Mouse (Mus musculus): Measurements from ENCODE around the gene Gys2.
A peak's percentile ranks its signal among the peaks of the same experiment; 100 is the strongest.
"Not testable (repeated sequence)": the region's sequence is repeated elsewhere in the genome, so short reads cannot be mapped to it uniquely, and the experiment has no call there.

Gys2 gene

GRCm38 (mm10) chr6:142472801-142473203 lies at the start of gene Gys2:
Gene Gys2 (minus strand): TSS chr6:142473109.
- no peak for DNase-seq

- DNase-seq, result no peak
Observed at GRCm38 (mm10) chr6:142521591-142522110, 48.7 kb upstream of the Gys2 start.

GRCm38 (mm10) chr6:142519110-142519509 lies 46.2 kb upstream of the Gys2 start:
- DNase-seq, result peak; percentile 78

DNA sequence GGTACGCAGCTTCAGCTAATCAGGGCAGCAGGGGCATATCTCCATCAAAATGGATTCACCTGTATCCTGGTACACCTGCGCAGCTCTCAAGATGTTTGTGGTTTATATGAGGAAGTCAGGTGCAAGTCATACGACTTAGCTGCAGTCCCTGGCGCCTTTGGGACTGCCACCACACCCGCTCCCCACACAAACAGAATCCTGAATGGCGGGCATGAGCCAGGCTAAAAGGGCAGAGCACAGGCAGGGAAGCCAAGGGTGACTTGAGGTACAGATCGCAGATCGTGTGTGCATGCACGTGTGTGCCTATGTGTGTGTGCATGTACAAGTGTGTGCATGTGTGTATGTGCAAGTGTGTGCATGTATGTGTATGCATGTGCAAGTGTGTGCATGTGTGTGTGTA lies 42.5 kb upstream of the Gys2 start:
- not testable (repeated sequence) for DNase-seq

DNA sequence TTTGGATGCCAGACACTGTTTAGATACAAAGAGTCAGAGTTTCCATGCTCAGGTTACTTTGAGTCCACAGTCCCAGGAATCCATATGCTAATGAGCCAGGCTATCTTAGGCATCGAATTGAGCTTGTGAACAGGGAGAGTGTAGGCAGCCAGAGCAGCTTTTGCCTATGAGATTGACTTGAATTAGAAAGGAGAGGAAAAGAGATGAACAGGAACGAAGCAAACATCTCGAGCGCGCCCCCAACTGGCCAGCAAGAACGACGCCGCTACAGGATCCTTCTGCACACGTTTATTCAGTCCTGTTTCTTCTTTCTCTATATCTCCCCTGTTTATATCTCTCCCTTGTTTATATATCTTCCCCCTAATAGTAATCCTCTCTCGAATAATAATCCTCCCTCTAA lies 42.0 kb upstream of the Gys2 start:
- peak; percentile 62 for DNase-seq

GRCm38 (mm10) chr6:142512902-142513301 lies 40.0 kb upstream of the Gys2 start:
- no peak for DNase-seq

DNA sequence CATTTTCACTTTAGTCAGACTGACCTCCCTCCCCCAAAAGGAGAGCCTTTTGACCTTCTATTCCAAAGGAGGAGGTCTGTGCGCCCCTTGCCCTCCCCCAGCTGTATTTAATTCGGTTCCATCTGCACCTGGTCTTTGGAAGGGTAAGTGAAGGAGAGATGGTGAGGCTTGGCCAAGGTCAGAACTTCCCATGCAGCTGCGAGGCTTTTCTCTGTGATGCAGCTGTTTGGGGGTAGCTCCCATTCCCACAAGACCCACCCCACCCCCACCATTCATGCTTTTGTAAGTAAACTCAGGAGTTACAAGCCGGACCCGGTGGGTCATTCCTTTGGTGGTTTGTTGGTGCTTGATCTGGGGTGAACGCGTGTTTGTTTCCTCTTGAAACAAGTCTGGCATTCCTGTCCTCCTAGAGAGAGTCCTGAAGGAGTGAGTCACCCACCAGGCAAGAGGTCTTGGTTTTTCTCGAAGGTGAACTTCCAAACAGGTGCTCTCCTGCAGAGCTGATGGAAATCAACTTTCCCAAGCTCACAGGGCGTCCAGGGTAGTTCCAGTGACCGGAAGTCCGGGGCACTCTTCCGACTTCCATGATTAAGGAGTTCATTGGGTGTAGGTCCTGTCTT lies 38.7 kb upstream of the Gys2 start:
- DNase-seq, result no peak

GRCm38 (mm10) chr6:142508663-142509062 lies 35.8 kb upstream of the Gys2 start:
- DNase-seq, result no peak

GRCm38 (mm10) chr6:142507785-142508162 lies 34.9 kb upstream of the Gys2 start, which contains the start of gene Ldhb:
Gene Ldhb (minus strand): TSS chr6:142507957.
- peak; percentile 93 for DNase-seq

DNA sequence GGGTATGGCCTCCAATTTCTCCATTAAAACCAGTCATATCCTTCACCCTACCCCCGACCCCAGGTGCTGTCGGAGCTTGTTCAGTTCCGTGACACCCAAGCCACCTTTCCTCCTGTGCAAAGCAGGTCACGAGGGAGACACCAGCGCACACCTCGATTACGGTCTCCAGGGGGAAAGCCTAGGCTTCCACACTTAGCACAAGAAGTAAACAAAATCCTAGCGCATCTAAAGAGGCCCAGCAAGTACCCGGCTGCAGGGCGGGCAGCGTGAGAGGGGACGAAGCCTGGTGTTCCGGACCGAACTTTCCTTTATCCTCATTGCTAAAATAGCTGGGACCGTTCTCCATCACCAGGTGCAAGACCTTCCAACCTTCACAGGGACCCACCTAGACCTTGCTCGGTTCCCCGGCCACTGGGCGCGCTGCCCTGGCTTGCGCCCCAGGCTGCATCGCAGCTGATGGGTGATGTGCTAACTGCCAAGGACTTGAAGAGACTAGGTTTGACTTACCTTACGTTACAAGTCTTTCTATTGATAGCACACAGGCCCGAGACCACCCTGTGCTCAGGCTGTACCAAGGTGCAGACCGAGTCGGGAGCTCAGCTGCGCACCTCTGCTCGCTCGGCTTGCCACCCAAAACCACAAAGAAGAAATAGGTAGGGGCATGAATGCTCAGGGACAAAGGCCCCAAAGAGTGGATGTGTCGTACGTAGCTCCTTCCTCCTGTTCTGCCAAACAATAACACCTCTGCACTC lies 34.3 kb upstream of the Gys2 start:
- DNase-seq, result no peak

DNA sequence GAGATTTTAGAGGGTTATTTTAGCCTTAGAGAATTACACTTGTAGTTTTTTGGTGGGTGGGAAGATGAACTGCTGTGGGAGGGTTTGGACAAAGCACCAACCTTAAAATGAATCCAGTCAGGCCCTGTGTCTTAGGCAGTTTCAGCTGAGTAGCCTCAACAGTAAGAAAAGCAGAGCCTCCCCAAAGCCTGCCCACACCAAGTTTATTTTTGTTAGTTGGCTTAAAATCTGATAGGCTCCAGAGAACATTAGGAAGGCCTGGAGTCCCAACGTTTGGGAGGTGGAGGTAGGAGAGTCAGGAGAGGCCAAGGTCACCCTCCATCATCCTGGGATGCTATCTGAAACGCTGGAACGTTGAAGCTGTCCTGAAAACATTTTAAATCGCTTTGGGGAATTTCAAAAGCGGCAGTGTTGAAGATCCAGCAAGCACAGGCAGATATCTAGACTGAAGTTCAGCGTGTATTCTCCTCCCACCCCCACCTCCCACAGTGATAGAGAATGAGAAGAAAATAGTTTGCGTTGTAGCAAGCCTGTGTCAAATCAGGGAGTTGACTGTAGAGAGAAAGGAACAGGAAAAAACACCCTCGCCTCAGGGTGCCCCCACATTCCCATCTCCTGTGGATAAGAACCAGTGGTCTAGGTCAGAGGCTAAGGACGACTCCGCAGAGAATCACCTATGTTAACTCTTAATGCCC lies 33.6 kb upstream of the Gys2 start:
- DNase-seq, result no peak

- DNase-seq, result no peak
Observed at GRCm38 (mm10) chr6:142503601-142504000, 30.7 kb upstream of the Gys2 start.

DNA sequence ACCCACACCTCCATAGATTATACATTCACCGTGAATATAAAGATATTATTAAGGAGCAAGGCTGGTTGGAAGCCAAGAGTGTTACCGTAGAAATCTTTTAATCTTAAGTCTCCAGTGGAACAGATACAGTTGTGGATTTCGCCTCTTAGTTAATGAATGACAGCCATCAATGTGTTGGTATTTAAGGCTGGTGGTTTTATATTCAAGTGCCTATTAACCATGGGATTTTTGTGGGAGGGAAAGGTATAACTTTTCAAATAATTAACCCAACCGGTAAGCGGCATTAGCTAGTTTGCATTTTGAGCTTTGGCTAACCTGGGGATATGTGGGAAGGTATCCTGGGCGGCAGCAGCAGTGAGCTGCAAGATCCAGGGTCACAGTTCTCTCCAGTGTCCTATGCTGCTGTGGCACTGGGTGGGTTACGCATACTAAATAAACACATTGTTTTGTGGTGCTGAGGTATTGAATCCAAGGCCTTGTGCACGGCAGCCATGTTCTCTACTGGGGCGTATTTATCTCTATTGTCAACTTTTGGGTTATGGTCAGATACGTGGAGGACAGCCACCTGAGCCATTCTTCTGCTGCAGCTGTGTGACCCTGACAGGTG lies 29.7 kb upstream of the Gys2 start:
- DNase-seq, result no peak

DNA sequence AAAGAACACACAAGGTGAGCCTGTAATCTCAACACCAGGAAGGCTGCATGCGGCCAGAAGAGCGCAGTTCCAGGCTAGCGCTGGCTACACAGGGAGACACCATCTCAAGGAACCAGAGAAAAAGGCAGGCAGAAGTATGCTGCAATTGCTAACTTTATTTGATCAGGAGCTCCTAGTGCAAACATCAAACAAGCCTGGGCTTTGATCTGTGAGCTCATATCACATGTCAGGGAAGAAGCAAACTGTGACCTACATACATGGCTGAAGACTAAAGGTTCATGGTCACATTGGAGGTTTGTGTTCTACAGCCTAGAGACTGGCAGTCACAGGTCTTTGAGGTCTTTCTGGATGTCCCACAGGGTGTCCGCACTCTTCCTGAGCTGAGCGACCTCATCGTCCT lies 17.2 kb upstream of the Gys2 start:
- DNase-seq, result not testable (repeated sequence)

- no peak for DNase-seq
Observed at GRCm38 (mm10) chr6:142487638-142488037, 14.7 kb upstream of the Gys2 start.

DNA sequence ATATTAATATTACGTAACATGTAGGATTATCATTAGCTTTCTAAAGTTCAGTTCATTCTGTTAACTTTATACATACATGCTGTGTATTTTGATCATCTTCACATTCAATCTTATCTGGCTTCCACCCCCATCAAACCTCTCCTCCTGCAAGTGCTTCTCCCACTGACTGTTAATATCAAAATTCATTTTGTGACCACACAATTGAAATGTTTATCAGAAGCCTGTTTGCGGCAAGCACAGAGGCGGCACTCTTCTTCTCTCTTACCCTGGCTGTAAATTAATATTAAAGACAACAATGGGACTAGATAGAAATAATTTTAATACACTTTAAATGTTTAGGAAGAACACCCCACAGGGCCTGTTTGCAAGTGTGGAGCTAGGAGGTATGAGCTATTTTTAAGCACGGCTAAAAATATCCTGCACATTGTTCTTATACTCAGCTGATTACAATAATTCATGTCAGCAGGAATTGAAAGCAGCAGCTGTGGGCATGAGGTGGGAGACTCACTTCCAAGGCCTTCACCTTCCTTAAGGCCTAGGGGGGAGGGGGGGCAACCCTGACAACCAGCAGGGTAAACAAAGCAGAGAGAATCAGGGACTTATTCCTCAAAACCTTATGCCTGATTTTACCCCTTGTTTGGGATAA lies 12.7 kb upstream of the Gys2 start:
- DNase-seq, result no peak

GRCm38 (mm10) chr6:142477239-142477638 lies 4.3 kb upstream of the Gys2 start:
- DNase-seq, result no peak

DNA sequence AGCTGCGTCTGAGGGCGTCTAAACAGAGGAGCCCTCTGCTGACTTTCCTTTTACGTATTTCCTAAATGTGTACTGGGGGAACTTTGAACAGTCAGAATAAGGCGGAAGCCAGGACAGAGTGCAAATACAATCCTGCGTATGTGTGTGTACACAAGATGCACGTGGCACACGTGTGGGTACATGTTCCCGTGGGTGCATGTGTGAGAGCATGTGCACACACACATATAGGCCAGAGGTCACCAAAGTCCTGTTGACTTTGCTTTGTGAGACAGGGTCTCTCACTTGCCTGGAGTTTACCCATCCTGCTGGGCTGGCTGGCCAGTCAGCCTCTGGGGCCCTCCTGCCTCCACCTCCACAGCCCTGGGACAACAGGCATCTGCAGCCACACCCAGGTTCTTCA lies 1.8 kb downstream of the Gys2 start:
- DNase-seq, result no peak

DNA sequence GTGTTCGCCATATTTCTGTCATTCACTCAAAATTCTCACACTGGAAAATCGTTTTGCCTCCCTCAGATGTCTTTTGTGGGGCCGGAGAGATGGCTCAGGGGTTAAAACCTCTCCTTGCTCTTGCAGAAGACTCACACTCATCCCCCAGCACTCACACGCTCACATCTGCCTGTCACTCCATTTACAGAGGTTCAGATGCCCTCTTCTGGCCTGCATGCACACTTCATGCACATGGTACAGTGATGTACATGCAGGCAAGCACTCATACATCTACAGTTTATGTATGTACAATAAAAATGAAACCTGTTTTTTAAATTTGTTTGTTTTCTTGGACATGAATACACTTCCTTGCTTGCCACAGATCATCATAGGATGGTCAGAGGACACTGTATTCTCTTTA lies 3.3 kb downstream of the Gys2 start:
- peak; percentile 68 for DNase-seq

- no peak for DNase-seq
Observed at GRCm38 (mm10) chr6:142462194-142462593, 10.7 kb downstream of the Gys2 start.

DNA sequence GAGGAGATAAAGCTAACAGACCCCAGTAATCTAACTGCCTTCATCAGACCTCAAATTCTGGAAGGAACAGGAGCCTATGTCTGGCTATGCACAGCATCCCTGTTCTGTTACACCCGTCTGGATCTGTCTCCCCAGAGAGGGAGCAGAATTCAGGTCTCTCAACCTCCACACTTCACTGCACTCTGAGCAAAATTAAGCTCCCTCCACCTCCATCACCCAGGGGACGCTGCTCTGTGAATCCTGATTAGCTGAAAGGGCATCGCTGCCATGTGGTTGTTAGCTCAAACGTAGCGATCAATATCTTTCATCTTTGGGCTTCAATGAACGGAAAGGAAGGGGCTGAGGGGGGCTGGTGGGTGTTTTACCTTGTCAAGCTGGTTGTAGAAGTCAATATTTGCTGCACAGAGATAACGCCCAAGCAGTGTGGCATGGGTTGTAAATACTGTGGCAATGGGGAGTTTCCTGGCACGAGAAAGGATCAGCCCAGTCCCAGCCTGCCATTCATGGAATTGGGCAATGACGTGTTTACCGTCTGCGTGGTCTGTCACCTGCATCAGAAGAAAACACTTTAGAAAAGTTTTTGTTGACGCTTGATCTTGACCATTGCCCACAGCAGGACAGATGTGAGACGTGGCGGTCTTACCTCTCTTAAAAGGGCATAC lies 13.8 kb downstream of the Gys2 start:
- DNase-seq, result peak; percentile 30

DNA sequence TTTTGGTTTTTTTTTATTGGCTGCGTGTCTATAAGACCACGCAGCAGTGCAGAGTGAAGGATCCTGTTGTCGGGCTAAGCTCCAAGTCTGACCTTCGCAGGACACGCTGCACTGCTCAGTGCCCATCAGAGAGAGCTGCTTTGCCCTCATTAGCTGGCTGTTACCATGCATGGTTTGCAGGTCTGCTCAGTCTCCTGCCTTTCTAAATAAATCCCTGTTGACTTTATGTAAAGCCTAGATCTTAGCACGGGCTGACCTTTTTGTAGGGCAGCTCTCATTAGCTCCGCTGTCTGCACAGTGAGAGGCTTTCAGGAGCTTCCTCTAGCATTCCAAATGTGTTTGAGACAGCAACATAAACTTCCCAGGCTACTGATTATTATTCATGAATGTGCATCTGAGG lies 14.9 kb downstream of the Gys2 start:
- peak; percentile 53 for DNase-seq
